In the genomic region with DNA sequence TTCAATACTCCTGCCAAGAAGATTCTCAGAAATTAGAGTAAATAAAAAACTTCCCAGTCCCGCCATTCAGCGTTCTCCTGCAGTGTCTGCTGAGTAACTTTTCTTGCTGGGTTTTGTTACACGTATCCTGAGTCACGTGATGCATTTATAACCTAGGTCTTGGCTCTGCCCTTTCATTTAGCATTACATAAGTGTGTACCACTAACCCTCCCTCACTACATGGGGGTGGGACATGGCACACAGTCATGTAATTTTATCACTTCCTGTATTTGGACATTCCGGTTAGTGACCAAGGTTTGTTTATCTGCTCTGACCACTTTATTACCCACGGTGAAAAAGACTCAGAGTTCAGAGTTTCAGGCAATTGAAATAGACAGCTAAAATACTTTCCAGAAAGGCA, we compare ENCODE assay signal across 10 mouse cellular contexts.
DNase-seq lines count a peak whose midpoint lies in the region; ATAC-seq lines count a peak whose summit lies in the region.
"Had no signal": no experiment of that assay in that cellular context is flagged by ENCODE, and none has a peak within 500 bp of the region (broad histone marks: within the 10 kb centered on the region; RNA-seq: fewer than 3 reads in every experiment).

No protein-coding gene starts in this region.

- H3K4me1 ChIP-seq in hindbrain, embryonic 10.5 days (replicated peaks): no peaks in the 10 kb centered on the region
- H3K4me1 ChIP-seq in forebrain, embryonic 15.5 days: peaks cover 8% of the 10 kb centered on the region

- H3K27me3 ChIP-seq in hindbrain, embryonic 10.5 days (ENCODE audit: insufficient read depth, poor library complexity, severe bottlenecking): no peaks in the 10 kb centered on the region
- H3K27me3 ChIP-seq in forebrain, embryonic 15.5 days: no peaks in the 10 kb centered on the region
- H3K27me3 ChIP-seq: liver, embryonic 12.5 days; stomach, embryonic 15.5 days had no signal

- H3K4me2 ChIP-seq in forebrain, embryonic 15.5 days (replicated peaks): no peak overlapping the region
- H3K4me2 ChIP-seq: liver, embryonic 12.5 days; stomach, embryonic 15.5 days had no signal

- DNase-seq in 3T3-L1 (ENCODE audit: low read depth, low spot score) (peak; percentile 40), MN1 (ENCODE audit: low spot score) (no peak)
- peak; percentile 33 for DNase-seq in adrenal gland, adult 8-10 months
- peak; percentile 26 to 55 for DNase-seq in heart, postnatal 14 days
- peak; percentile 36 for DNase-seq in large intestine, adult 2 months (ENCODE audit: low read depth, low spot score)
- no peak for DNase-seq in hindbrain, embryonic 10.5 days (ENCODE audit: low spot score)
- DNase-seq in left cerebral cortex, adult 9 months (ENCODE audit: low spot score in 2 of 2): no peak

- no peaks in the 10 kb centered on the region for H3K9me3 ChIP-seq in hindbrain, embryonic 10.5 days
- H3K9me3 ChIP-seq in forebrain, embryonic 15.5 days: no peaks in the 10 kb centered on the region
- H3K9me3 ChIP-seq: liver, embryonic 12.5 days; stomach, embryonic 15.5 days had no signal

- intact Hi-C loops in heart, postnatal 14 days (cut with DNase I): no loop called here

- no peak overlapping the region for H3K4me3 ChIP-seq in hindbrain, embryonic 10.5 days
- H3K4me3 ChIP-seq in forebrain, embryonic 15.5 days: no peak overlapping the region
- H3K4me3 ChIP-seq: liver, embryonic 12.5 days; stomach, embryonic 15.5 days had no signal

- no peak overlapping the region for H3K9ac ChIP-seq in forebrain, embryonic 15.5 days (replicated peaks)
- H3K9ac ChIP-seq: liver, embryonic 12.5 days; stomach, embryonic 15.5 days had no signal

- H3K36me3 ChIP-seq in hindbrain, embryonic 10.5 days: peaks cover 51% of the 10 kb centered on the region
- H3K36me3 ChIP-seq in forebrain, embryonic 15.5 days: 0 out of 2 replicates have a peak, but pooled peaks cover 9% of the 10 kb centered on the region

- WGBS in large intestine, adult 2 months: 16% methylated on average over 6 of the region's 6 CpGs
- WGBS in hindbrain, embryonic 10.5 days: 85% methylated on average over 6 of the region's 6 CpGs
- 88% methylated on average over 6 of the region's 6 CpGs for WGBS in forebrain, embryonic 15.5 days

- ATAC-seq in forebrain, embryonic 15.5 days (replicated peaks): no peak
- ATAC-seq: liver, embryonic 12.5 days had no signal

- no peak overlapping the region for H3K27ac ChIP-seq in hindbrain, embryonic 10.5 days
- H3K27ac ChIP-seq in forebrain, embryonic 15.5 days (replicated peaks): no peak overlapping the region
- H3K27ac ChIP-seq: liver, embryonic 12.5 days; stomach, embryonic 15.5 days had no signal

Comparison
In these comparisons a context has a peak if more than half of its experiments do, and no peak if none do; other contexts are left out.
1. DNase-seq: peak in 3T3-L1 (single experiment), adrenal gland, adult 8-10 months (single experiment), heart, postnatal 14 days (2 of 2) and large intestine, adult 2 months (single experiment); none in hindbrain, embryonic 10.5 days (single experiment), left cerebral cortex, adult 9 months (0 of 2) and MN1 (single experiment).